Mouse (Mus musculus) forebrain, embryonic 11.5 days (tissue): ENCODE measurements around the gene Per1. TPM values are rescaled to one million over a fixed set of nuclear protein-coding genes. Genes with fewer than 3 reads are reported as not detected.
A peak's percentile ranks its signal among the peaks of the same experiment; 100 is the strongest.

Source experiments
- ATAC-seq: fragments of 200-750 bp; cut with Nextera tagmentation; replicated peaks from 2 replicates; pipeline ENCODE4 v1.8.0; 2017; ENCODE audit warnings: moderate TSS enrichment; ENCODE audit not compliant: low FRiP score
- DNase-seq: peaks from one replicate; pipeline ENCODE4 v3.0.0-alpha.2; 2017; ENCODE audit warnings: low spot score
- H3K27ac ChIP-seq: fragments of 300-500 bp; sonication (generic); 2 replicates; pipeline ENCODE4 v1.5.1; 2014; ENCODE audit warnings: low read depth, low read length
- H3K27me3 ChIP-seq: fragments of 300-500 bp; sonication (generic); 2 replicates; pipeline ENCODE4 v1.6.1; 2014; ENCODE audit warnings: mild to moderate bottlenecking, low read length, mixed read lengths; ENCODE audit not compliant: control insufficient read depth, insufficient read depth
- H3K36me3 ChIP-seq: fragments of 300-500 bp; sonication (generic); 2 replicates; pipeline ENCODE4 v1.6.1; 2014; ENCODE audit warnings: mild to moderate bottlenecking, low read length, moderate library complexity, mixed read lengths; ENCODE audit not compliant: control insufficient read depth, insufficient read depth
- H3K4me1 ChIP-seq: fragments of 300-500 bp; sonication (generic); replicated peaks from 2 replicates; pipeline ENCODE4 v1.6.1; 2014; ENCODE audit warnings: low read length, mixed read lengths; ENCODE audit not compliant: control insufficient read depth, insufficient read depth
- H3K4me2 ChIP-seq: fragments of 300-500 bp; sonication (generic); 2 replicates; pipeline ENCODE4 v1.6.1; 2014; ENCODE audit warnings: low read depth, mild to moderate bottlenecking, low read length, moderate library complexity, mixed read lengths; ENCODE audit not compliant: severe bottlenecking
- H3K4me3 ChIP-seq: fragments of 300-500 bp; sonication (generic); 2 replicates; pipeline ENCODE4 v1.5.1; 2014; ENCODE audit warnings: low read depth, low read length
- H3K9ac ChIP-seq: fragments of 300-500 bp; sonication (generic); 2 replicates; pipeline ENCODE4 v1.6.1; 2014; ENCODE audit warnings: low read length
- H3K9me3 ChIP-seq: fragments of 300-500 bp; sonication (generic); 2 replicates; pipeline ENCODE4 v1.6.1; 2016; ENCODE audit warnings: low read length, mixed read lengths; ENCODE audit not compliant: control insufficient read depth
- WGBS: fragments of 180-500 bp; shearing (Covaris S2); extraction: QIAGEN DNeasy Blood & Tissue Kit; methylation state at CpG from one replicate; pipeline ENCODE4 v1.1.7; 2014; 5-methylcytosine and 5-hydroxymethylcytosine counted together
- polyA plus RNA-seq: library from polyadenylated mRNA; unstranded; fragments of >200 nt; fragmentation: Nextera tagmentation; extraction: Ambion mirVana; gene quantifications from 2 replicates; pipeline ENCODE4 v1.2.1, GENCODE M21; 2014

Gene Per1
- polyA plus RNA-seq, 1 experiment from 2014 or later: 8.2 TPM

DNA sequence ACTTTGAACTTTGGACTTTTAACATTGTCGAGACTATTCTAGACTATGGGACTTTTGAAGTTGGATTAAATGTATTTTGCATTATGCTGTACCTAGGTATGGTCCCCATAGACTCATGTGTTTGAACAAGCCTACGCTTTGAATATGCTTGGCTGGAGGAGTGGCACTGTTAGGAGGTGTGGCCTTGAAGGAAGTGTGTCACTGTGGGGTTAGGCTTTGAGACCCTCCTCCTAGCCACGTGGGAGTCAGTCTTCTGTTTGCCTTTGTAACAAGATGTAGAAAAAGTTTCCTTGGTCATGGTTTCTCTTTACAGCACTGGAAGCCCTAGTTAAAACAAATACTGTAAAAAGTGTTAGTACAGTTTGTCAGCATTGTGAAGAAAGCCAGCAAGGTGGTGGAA, 41.2 kb upstream of the Per1 start:
- no peaks in the 10 kb centered on the region; the same call in 1 of the 2 replicates for H3K4me1 ChIP-seq
- H3K27me3 ChIP-seq: no peaks in the 10 kb centered on the region
- ATAC-seq (no peak), DNase-seq (no peak)
- no peak overlapping the region for H3K9ac ChIP-seq
- no peak overlapping the region for H3K4me2 ChIP-seq
- no peak overlapping the region for H3K27ac ChIP-seq
- H3K4me3 ChIP-seq: no peak overlapping the region
- no peaks in the 10 kb centered on the region for H3K9me3 ChIP-seq
- 81% methylated on average over 3 of the region's 3 CpGs for WGBS
- peaks cover 6% of the 10 kb centered on the region; the same call in 1 of the 2 replicates for H3K36me3 ChIP-seq

DNA sequence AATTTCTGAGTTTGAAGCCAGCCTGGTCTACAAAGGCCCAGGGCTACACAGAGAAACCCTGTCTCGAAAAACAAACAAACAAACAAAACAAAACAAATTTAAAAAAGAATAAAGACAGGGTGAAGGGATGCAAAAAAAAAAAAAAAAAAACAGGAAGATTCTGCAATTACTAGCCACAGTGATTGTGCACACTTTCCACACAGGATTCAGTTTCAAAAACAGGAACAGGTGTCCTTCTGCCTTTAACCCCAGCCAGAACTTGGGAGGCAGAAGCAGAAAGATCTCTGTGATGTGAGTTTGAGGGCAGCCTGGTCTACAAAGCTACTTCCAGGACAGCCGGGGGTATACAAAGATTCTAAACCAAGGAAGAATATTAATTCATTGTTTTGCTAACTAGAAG, 36.8 kb upstream of the Per1 start:
- 69% methylated on average over 2 of the region's 2 CpGs for WGBS
- Histone ChIP-seq H3K9me3 (no peaks in the 10 kb centered on the region), H3K9ac (peak overlapping the region; percentile 67)

DNA sequence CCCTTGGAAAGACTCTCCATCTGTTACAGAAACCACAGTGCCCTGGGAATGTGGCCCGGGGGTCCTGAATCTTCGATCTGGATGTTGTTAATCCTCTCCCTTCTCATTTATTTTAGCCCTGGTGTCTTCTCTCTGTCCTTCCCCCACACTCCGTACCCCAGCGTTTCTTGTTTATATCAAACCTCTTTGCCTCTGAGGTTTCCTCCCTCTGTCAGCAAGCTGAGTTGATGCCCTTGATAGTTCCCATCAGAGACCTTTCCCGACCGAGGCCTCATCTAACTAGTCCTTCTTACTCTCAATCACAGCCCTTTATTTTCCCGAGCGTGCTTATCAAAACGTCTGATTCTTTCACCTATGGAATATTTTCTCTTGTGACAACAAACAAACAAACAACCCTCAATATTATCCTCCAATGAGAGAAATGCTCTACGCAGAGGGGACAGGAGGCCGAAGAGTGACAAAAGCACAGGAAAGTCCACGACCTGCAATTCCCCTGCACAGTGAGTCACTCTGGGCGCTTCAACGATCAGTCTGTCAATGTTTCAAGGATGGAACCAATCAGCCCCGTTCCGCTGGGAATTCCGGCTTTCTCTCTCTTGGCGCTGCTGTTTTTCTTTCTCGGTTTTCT, 36.2 kb upstream of the Per1 start:
- no peaks in the 10 kb centered on the region; the same call in 1 of the 2 replicates for H3K36me3 ChIP-seq
- DNase-seq (no peak), ATAC-seq (peak; percentile 9; the same call in 1 of the 2 replicates)
- H3K4me3 ChIP-seq: peak overlapping the region; percentile 69
- H3K27me3 ChIP-seq: no peaks in the 10 kb centered on the region
- peak overlapping the region; percentile 67 for H3K9ac ChIP-seq
- no peaks in the 10 kb centered on the region for H3K9me3 ChIP-seq
- H3K4me2 ChIP-seq: peak overlapping the region; percentile 98
- peak overlapping the region; percentile 75 for H3K27ac ChIP-seq
- WGBS: 2% methylated on average over 19 of the region's 19 CpGs
- H3K4me1 ChIP-seq: peaks cover 12% of the 10 kb centered on the region

More for the DNA sequence above, 36.8 kb upstream of the Per1 start:
- Histone ChIP-seq H3K27me3 (no peaks in the 10 kb centered on the region), H3K36me3 (no peaks in the 10 kb centered on the region; the same call in 1 of the 2 replicates), H3K4me3 (peak overlapping the region; percentile 69), H3K27ac (no peak overlapping the region), H3K4me1 (peaks cover 12% of the 10 kb centered on the region), H3K4me2 (peak overlapping the region; percentile 98; the same call in 1 of the 2 replicates)
- ATAC-seq: no peak
- no peak for DNase-seq

DNA sequence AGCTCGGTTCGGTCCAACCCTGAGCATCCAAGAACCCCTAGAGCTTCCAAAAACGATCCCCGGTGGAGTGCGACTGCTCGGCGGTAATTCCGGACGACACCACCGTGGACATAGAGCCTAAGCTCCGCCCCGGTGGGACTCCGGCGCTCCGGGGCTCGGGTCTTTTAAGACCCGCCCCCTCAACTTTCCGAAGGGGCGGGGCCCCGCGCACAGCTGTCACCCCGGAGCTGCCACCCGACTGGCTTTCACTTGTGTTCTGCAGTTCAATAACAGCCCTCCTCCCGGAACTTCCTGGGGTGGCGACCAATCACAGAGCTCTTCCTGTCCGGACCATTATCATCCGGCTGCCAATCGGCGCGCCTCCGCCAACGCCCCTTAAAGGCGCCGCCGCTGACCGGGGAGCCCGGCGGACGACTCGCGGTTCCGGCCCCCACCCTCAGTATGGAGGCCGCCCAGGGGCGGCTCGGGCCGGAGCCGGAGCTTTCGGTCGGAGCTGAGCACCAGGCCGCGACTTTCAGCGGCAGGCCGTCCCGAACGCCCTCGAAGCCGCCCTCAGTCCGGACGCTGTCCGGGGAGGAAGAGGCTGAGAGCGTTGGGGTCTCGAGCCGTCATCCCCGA, 35.6 kb upstream of the Per1 start, which contains the start of gene Borcs6:
Borcs6 (plus strand) TSS at position 361 of the 618 bp plus-strand sequence.
- Histone ChIP-seq H3K9ac (peak within 1 kb of the TSS; percentile 67), H3K36me3 (no peaks in the 10 kb centered on the region), H3K4me1 (peaks cover 17% of the 10 kb centered on the region), H3K4me3 (peak within 1 kb of the TSS; percentile 69), H3K9me3 (no peaks in the 10 kb centered on the region), H3K27me3 (no peaks in the 10 kb centered on the region), H3K4me2 (peak within 1 kb of the TSS; percentile 98), H3K27ac (peak within 1 kb of the TSS; percentile 75)
- under 1% methylated on average over 59 of the region's 64 CpGs for WGBS
- ATAC-seq (peak; percentile 90), DNase-seq (peak; percentile 97)

DNA sequence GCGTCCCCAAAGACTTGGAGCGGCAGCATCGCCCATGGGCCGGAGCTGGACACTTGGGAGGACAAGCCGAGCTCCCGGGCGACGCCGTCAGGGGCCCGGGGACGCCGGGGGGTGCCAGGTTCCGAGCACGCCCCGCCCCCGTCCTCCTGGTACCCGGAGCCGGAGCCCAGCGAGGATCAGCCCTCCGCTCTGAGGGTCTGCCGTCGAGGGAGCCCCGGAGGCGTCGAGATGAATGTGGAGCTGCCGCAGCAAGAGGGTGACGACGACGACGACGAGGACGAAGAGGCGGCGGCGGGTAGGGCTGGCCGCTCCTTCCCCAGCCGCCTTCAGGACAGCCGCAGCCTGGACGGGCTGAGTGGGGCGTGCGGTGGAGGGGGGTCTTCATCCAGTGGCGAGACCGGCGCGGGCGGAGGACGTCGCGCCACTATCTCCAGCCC, 35.0 kb upstream of the Per1 start:
- peak overlapping the region; percentile 98 for H3K4me2 ChIP-seq
- H3K36me3 ChIP-seq: no peaks in the 10 kb centered on the region
- H3K27me3 ChIP-seq: no peaks in the 10 kb centered on the region
- H3K9me3 ChIP-seq: no peaks in the 10 kb centered on the region
- DNase-seq (peak; percentile 83), ATAC-seq (peak; percentile 15)
- 0% methylated on average over 46 of the region's 49 CpGs for WGBS
- H3K4me3 ChIP-seq: peak overlapping the region; percentile 69
- H3K9ac ChIP-seq: peak overlapping the region; percentile 62
- H3K4me1 ChIP-seq: peaks cover 17% of the 10 kb centered on the region
- peak overlapping the region; percentile 62 for H3K27ac ChIP-seq

DNA sequence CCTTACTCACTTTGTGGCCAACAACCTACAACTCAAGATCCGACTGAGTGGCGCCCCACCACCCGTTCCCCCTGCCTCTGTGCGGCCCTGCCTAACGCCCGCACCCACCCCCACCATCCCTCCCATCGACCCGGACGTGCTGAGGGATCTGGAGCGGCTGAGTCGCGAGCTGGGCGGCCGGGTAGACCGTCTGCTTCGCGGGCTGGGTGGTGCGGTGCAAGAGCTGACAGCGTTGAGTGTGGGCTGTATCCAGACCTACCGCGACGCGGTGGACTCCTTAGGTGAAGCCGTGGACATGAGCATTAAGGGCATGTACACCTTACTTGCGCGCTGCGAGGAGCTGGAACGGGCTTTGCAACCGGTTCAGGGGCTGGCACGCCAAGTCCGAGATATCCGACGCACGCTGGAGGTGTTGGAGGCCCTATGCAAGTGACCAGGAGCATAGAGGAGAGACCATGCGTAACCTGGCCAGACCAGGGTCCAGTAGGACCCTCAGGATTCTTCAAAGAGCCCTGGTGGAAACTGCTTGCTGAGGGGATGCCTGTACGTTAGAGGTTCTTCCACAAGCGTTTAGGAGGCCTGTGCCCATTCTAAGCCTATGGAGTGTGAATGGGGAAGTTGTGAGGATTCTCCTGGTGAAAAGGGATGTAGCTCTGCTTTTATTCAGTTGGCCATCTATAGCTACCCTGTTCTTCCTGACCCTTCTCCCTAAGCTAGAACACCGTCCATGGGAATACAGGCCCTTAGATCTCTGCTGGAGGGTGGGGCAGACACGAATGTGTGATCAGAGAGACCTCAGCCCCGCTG, 34.4 kb upstream of the Per1 start:
- Histone ChIP-seq H3K9ac (peak overlapping the region; percentile 62), H3K36me3 (no peaks in the 10 kb centered on the region), H3K4me3 (peak overlapping the region; percentile 69), H3K27ac (no peak overlapping the region), H3K4me2 (peak overlapping the region; percentile 98), H3K27me3 (no peaks in the 10 kb centered on the region), H3K4me1 (peaks cover 17% of the 10 kb centered on the region), H3K9me3 (no peaks in the 10 kb centered on the region)
- ATAC-seq (no peak), DNase-seq (peak; percentile 76)
- WGBS: under 1% methylated on average over 40 of the region's 40 CpGs

DNA sequence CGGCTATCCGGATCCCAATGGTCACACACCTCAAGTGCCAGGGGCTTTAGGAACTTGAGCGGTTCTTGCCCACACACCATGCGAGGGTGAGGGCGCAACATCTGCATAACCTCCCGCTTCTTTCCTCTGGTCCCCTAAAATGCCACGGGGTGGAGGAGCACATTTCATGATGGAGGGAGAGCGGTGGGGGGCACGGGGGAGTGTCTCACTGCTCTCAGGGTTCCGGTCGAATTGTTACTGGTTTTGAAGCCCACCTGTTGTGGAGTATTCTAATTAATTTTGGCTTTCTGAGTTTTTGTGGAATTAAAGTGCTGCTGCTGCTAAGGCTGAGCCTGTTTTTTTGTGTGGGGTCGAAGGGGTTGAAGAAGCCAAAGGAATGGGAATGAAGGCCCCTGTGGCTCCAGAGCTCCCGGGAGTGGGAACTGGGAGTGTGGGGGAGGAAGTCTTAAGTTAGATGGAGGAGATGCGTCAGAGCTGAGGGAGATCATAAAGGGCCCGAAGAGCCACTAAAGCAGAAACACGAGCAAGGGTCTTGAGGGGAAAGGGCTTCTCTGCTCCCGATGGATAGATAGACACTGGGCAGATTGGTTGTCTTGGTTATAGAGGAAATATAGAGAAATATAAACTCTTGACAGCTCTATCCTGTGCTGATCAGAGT, 33.6 kb upstream of the Per1 start:
- Histone ChIP-seq H3K36me3 (no peaks in the 10 kb centered on the region), H3K4me3 (peak overlapping the region; percentile 69)
- 7% methylated on average over 17 of the region's 17 CpGs for WGBS

DNA sequence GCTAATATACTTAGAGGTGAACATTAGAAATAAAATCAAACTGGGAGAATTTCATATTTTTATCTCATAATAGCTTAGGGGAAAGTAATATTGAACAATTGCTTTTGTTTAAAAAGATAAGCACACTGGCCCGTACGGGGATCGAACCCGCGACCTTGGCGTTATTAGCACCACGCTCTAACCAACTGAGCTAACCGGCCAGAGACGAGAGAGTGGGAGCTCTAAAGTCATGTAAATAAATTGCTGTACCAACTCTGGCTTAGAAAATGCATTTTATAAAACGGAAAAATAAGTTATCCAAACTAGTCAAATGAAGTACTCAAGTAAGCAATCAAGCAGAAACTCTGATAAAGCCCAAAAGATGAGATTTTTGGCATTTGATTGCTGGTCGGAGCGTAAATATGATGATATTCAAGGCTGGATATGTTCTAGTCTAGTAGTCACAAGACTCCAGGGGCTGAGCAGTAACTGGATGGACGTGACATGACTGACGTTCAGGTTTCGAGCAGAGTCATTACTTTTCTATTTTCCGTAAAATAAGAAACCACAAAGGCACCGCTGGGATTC, 32.7 kb upstream of the Per1 start:
- WGBS: 0% methylated on average over 17 of the region's 17 CpGs
- Histone ChIP-seq H3K9ac (no peak overlapping the region), H3K27ac (no peak overlapping the region), H3K9me3 (no peaks in the 10 kb centered on the region), H3K4me3 (peak overlapping the region; percentile 60), H3K4me2 (peak overlapping the region; percentile 47; the same call in 1 of the 2 replicates), H3K27me3 (no peaks in the 10 kb centered on the region), H3K36me3 (no peaks in the 10 kb centered on the region), H3K4me1 (peaks cover 21% of the 10 kb centered on the region)
- ATAC-seq (no peak), DNase-seq (peak; percentile 85)

More for the DNA sequence above, 33.6 kb upstream of the Per1 start:
- Histone ChIP-seq H3K4me2 (peak overlapping the region; percentile 98), H3K4me1 (peaks cover 21% of the 10 kb centered on the region), H3K27me3 (no peaks in the 10 kb centered on the region), H3K9ac (peak overlapping the region; percentile 12; the same call in 1 of the 2 replicates), H3K9me3 (no peaks in the 10 kb centered on the region), H3K27ac (no peak overlapping the region)
- DNase-seq (peak; percentile 51), ATAC-seq (no peak)
